Mouse (Mus musculus) E14TG2a.4 (cell line): ENCODE results near the gene Asah2.

Source experiments
- CTCF ChIP-seq: conservative IDR thresholded peaks from 2 replicates; pipeline ENCODE4 v1.5.1; 2014; ENCODE audit warnings: low read length
- NANOG ChIP-seq: IDR thresholded peaks from 2 replicates; pipeline ENCODE4 v1.6.1; 2014; ENCODE audit warnings: borderline replicate concordance, low read length, mixed read lengths

- TF ChIP-seq CTCF = no peak
- TF ChIP-seq NANOG = no peak
These were observed 51.8 kb downstream of the Asah2 start for GRCm38 (mm10) chr19:32056252-32056651.
